Mouse (Mus musculus): ENCODE measurements around the gene Gm21738. TPM values are rescaled to one million over a fixed set of nuclear protein-coding genes. Genes with fewer than 3 reads are reported as not detected.
"Not testable (repeated sequence)": the region's sequence is repeated elsewhere in the genome, so short reads cannot be mapped to it uniquely, and the experiment has no call there.

Gene Gm21738
- 0.20 TPM in 1 of 2 replicates, not detected in the other for polyA plus RNA-seq (2012; rRNA removed)

DNA sequence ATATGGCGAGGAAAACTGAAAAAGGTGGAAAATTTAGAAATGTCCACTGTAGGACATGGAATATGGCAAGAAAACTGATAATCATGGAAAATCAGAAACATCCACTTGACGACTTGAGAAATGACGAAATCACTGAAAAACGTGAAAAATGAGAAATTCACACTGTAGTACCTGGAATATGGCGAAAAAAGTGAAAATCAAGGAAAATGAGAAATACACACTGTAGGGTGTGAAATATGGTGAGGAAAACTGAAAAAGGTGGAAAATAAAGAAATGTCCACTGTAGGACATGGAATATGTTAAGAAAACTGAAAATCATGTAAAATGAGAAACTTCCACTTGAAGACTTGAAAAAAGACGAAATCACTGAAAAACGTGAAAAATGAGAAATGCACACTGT is at the start of gene Gm21738:
Gene Gm21738, minus strand, starts transcription at position 101 of the 400 bp plus-strand sequence.
- 80% methylated on average over 7 of the region's 7 CpGs for WGBS
- not testable (repeated sequence) for H3K36me3 ChIP-seq (ENCODE audit: control insufficient read depth, insufficient read depth, low read length); H3K4me1 ChIP-seq (ENCODE audit: control insufficient read depth, insufficient read depth, insufficient read length, low read length); H3K27ac ChIP-seq (ENCODE audit: insufficient read depth, low read depth, low read length); H3K27me3 ChIP-seq (ENCODE audit: control insufficient read depth, insufficient read depth, low read length); H3K4me3 ChIP-seq (ENCODE audit: low read depth, low read length)

DNA sequence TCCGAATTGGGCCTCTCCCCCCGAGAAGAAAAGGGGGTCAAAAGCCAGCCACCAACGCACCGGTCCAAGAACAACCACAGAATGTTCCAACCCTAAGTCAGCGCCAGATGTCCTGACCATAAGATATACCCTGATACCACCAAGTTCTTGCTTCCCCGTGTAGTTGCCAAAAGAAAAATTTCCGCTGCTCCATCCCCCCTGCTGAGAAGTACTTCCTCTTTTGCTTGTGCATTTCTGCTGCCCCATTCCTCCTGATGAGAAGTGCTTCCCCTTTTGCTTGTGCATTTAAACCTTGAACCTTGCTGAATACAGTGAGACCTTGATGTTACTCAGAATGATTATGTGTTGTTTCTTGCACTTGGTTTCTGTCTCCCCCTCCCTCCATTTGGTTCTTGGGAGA is 35.0 kb downstream of the Gm21738 start:
- not testable (repeated sequence) for H3K4me3 ChIP-seq (ENCODE audit: low read depth, low read length); H3K27me3 ChIP-seq (ENCODE audit: control insufficient read depth, insufficient read depth, low read length); H3K36me3 ChIP-seq (ENCODE audit: control insufficient read depth, insufficient read depth, low read length); H3K4me1 ChIP-seq (ENCODE audit: control insufficient read depth, insufficient read depth, insufficient read length, low read length); H3K27ac ChIP-seq (ENCODE audit: insufficient read depth, low read depth, low read length)
- 78% methylated on average over 7 of the region's 7 CpGs for WGBS

Other genes starting within 250 kb of the Gm21738 start
- not detected in 2 replicates for gene Gm2244, start 131.0 kb upstream of the Gm21738 start, polyA plus RNA-seq (2012; rRNA removed)
- 0.05 and 0.10 TPM in 2 replicates for gene Gm2237, start 166.2 kb upstream of the Gm21738 start, polyA plus RNA-seq (2012; rRNA removed)
- gene Gm5458, start 183.7 kb upstream of the Gm21738 start, polyA plus RNA-seq (2012; rRNA removed): not detected in 2 replicates

Data from small intestine, adult 2 months (tissue).